In genomic region chr3:109488750-109489171, GRCm38 (mm10) we compare ENCODE assay signal across 13 mouse cellular contexts.
DNase-seq lines count a peak whose midpoint lies in the region; ATAC-seq and TF ChIP-seq lines count a peak whose summit lies in the region.
"Had no signal": no experiment of that assay in that cellular context is flagged by ENCODE, and none has a peak within 500 bp of the region (broad histone marks: within the 10 kb centered on the region; RNA-seq: fewer than 3 reads in every experiment).

No protein-coding gene starts in this region.

- ATAC-seq in forebrain, embryonic 14.5 days = peak; percentile 40
- no peak for ATAC-seq in forebrain, postnatal 0 days
- ATAC-seq in hindbrain, embryonic 15.5 days (ENCODE audit: low FRiP score, low read depth) = peak; percentile 39
- no peak for ATAC-seq in midbrain, postnatal 0 days (ENCODE audit: low FRiP score)
- no peak for ATAC-seq in intestine, embryonic 16.5 days
- no peak for ATAC-seq in megakaryocyte-erythroid progenitor cell, adult 5-6 weeks (replicated peaks; ENCODE audit: low FRiP score, low TSS enrichment, poor library complexity, severe bottlenecking)

- 0 out of 2 replicates have a peak, but pooled peaks cover 4% of the 10 kb centered on the region for H3K4me1 ChIP-seq in forebrain, embryonic 14.5 days (ENCODE audit: control insufficient read depth, insufficient read depth, low read length)
- no peaks in the 10 kb centered on the region for H3K4me1 ChIP-seq in forebrain, postnatal 0 days (ENCODE audit: insufficient read depth)
- peaks cover 23% of the 10 kb centered on the region for H3K4me1 ChIP-seq in hindbrain, embryonic 10.5 days (replicated peaks)
- H3K4me1 ChIP-seq in hindbrain, embryonic 15.5 days (replicated peaks) = peaks cover 11% of the 10 kb centered on the region
- no peaks in the 10 kb centered on the region for H3K4me1 ChIP-seq in midbrain, postnatal 0 days (ENCODE audit: insufficient read depth, low read length)
- no peaks in the 10 kb centered on the region for H3K4me1 ChIP-seq in intestine, embryonic 16.5 days (ENCODE audit: control insufficient read depth, insufficient read depth, low read length)
- H3K4me1 ChIP-seq: embryonic facial prominence, embryonic 15.5 days had no signal

- H3K27me3 ChIP-seq in forebrain, embryonic 14.5 days (replicated peaks; ENCODE audit: control insufficient read depth, insufficient read depth, low read length) = no peaks in the 10 kb centered on the region
- H3K27me3 ChIP-seq in forebrain, postnatal 0 days (ENCODE audit: insufficient read depth, low read length) = no peaks in the 10 kb centered on the region
- H3K27me3 ChIP-seq in hindbrain, embryonic 10.5 days (ENCODE audit: insufficient read depth, poor library complexity, severe bottlenecking) = no peaks in the 10 kb centered on the region
- no peaks in the 10 kb centered on the region for H3K27me3 ChIP-seq in hindbrain, embryonic 15.5 days
- H3K27me3 ChIP-seq in midbrain, postnatal 0 days (ENCODE audit: insufficient read depth, low read length) = no peaks in the 10 kb centered on the region
- H3K27me3 ChIP-seq in intestine, embryonic 16.5 days (replicated peaks; ENCODE audit: control insufficient read depth, insufficient read depth, low read length) = no peaks in the 10 kb centered on the region
- H3K27me3 ChIP-seq: embryonic facial prominence, embryonic 15.5 days had no signal

- H3K27ac ChIP-seq in forebrain, embryonic 14.5 days (ENCODE audit: low read depth, low read length) = no peak overlapping the region
- H3K27ac ChIP-seq in forebrain, postnatal 0 days (ENCODE audit: low read depth, low read length) = no peak overlapping the region
- H3K27ac ChIP-seq in hindbrain, embryonic 10.5 days = peak overlapping the region; percentile 2; the same call in 1 of the 2 replicates
- H3K27ac ChIP-seq in hindbrain, embryonic 15.5 days (replicated peaks) = no peak overlapping the region; the same call in 1 of the 2 replicates
- no peak overlapping the region for H3K27ac ChIP-seq in midbrain, postnatal 0 days (ENCODE audit: low read depth, low read length)
- no peak overlapping the region for H3K27ac ChIP-seq in intestine, embryonic 16.5 days (ENCODE audit: low read length)
- H3K27ac ChIP-seq: embryonic facial prominence, embryonic 15.5 days; left cerebral cortex, adult 2 months had no signal

- H3K36me3 ChIP-seq in forebrain, embryonic 14.5 days (ENCODE audit: control insufficient read depth, insufficient read depth, low read length) = no peaks in the 10 kb centered on the region
- H3K36me3 ChIP-seq in forebrain, postnatal 0 days (ENCODE audit: insufficient read depth) = no peaks in the 10 kb centered on the region
- no peaks in the 10 kb centered on the region for H3K36me3 ChIP-seq in hindbrain, embryonic 10.5 days
- H3K36me3 ChIP-seq in hindbrain, embryonic 15.5 days = no peaks in the 10 kb centered on the region
- H3K36me3 ChIP-seq in midbrain, postnatal 0 days (ENCODE audit: insufficient read depth, low read length) = no peaks in the 10 kb centered on the region
- no peaks in the 10 kb centered on the region for H3K36me3 ChIP-seq in intestine, embryonic 16.5 days (ENCODE audit: control insufficient read depth, insufficient read depth, low read length)
- H3K36me3 ChIP-seq: embryonic facial prominence, embryonic 15.5 days had no signal

- DNase-seq in forebrain, embryonic 14.5 days (ENCODE audit: low spot score) = peak; percentile 46
- DNase-seq in forebrain, postnatal 0 days = no peak
- DNase-seq in hindbrain, embryonic 10.5 days (ENCODE audit: low spot score) = peak; percentile 7
- DNase-seq in midbrain, postnatal 0 days (ENCODE audit: low spot score) = peak; percentile 27
- DNase-seq: cerebellum, adult 11 months; cerebellum, postnatal 25 days; right cerebral cortex, postnatal 25 days; thymus, postnatal 4 days had no signal

- no peaks in the 10 kb centered on the region for H3K9me3 ChIP-seq in forebrain, embryonic 14.5 days (replicated peaks; ENCODE audit: control insufficient read depth, low read length)
- H3K9me3 ChIP-seq in forebrain, postnatal 0 days (ENCODE audit: low read length) = no peaks in the 10 kb centered on the region
- no peaks in the 10 kb centered on the region for H3K9me3 ChIP-seq in hindbrain, embryonic 10.5 days
- H3K9me3 ChIP-seq in hindbrain, embryonic 15.5 days = no peaks in the 10 kb centered on the region
- H3K9me3 ChIP-seq in midbrain, postnatal 0 days (ENCODE audit: low read length) = no peaks in the 10 kb centered on the region
- no peaks in the 10 kb centered on the region for H3K9me3 ChIP-seq in intestine, embryonic 16.5 days (ENCODE audit: control insufficient read depth, low read length)
- H3K9me3 ChIP-seq: embryonic facial prominence, embryonic 15.5 days had no signal

- TF ChIP-seq CTCF in forebrain, postnatal 0 days (IDR thresholded peaks at IDR 0.05; ENCODE audit: low read depth) = no peak
- no peak for TF ChIP-seq CTCF in midbrain, postnatal 0 days (IDR thresholded peaks at IDR 0.05)

- no peak overlapping the region for H3K4me2 ChIP-seq in forebrain, embryonic 14.5 days (ENCODE audit: low read length)
- H3K4me2 ChIP-seq in forebrain, postnatal 0 days (ENCODE audit: low read depth) = no peak overlapping the region
- H3K4me2 ChIP-seq in hindbrain, embryonic 15.5 days = no peak overlapping the region
- H3K4me2 ChIP-seq in midbrain, postnatal 0 days (ENCODE audit: low read depth, low read length, poor library complexity, severe bottlenecking) = no peak overlapping the region
- no peak overlapping the region for H3K4me2 ChIP-seq in intestine, embryonic 16.5 days (ENCODE audit: low read depth, low read length)
- H3K4me2 ChIP-seq: embryonic facial prominence, embryonic 15.5 days had no signal

- no peak overlapping the region for H3K9ac ChIP-seq in forebrain, embryonic 14.5 days (ENCODE audit: low read length)
- H3K9ac ChIP-seq in forebrain, postnatal 0 days = no peak overlapping the region
- no peak overlapping the region for H3K9ac ChIP-seq in hindbrain, embryonic 15.5 days
- no peak overlapping the region for H3K9ac ChIP-seq in midbrain, postnatal 0 days (replicated peaks; ENCODE audit: low read length, poor library complexity, severe bottlenecking)
- H3K9ac ChIP-seq in intestine, embryonic 16.5 days (ENCODE audit: low read depth, low read length) = no peak overlapping the region
- H3K9ac ChIP-seq: embryonic facial prominence, embryonic 15.5 days had no signal

- H3K4me3 ChIP-seq in forebrain, embryonic 14.5 days (ENCODE audit: low read depth, low read length) = no peak overlapping the region
- no peak overlapping the region for H3K4me3 ChIP-seq in forebrain, postnatal 0 days (ENCODE audit: low read depth, low read length)
- no peak overlapping the region for H3K4me3 ChIP-seq in hindbrain, embryonic 10.5 days
- H3K4me3 ChIP-seq in hindbrain, embryonic 15.5 days = no peak overlapping the region
- no peak overlapping the region for H3K4me3 ChIP-seq in midbrain, postnatal 0 days (ENCODE audit: low read depth, low read length)
- H3K4me3 ChIP-seq in intestine, embryonic 16.5 days (ENCODE audit: low read length) = no peak overlapping the region
- H3K4me3 ChIP-seq: embryonic facial prominence, embryonic 15.5 days; left cerebral cortex, adult 2 months had no signal

- WGBS in forebrain, embryonic 14.5 days = 12% methylated on average over 4 of the region's 4 CpGs
- 19% methylated on average over 4 of the region's 4 CpGs for WGBS in forebrain, postnatal 0 days
- WGBS in hindbrain, embryonic 10.5 days = 52% methylated on average over 4 of the region's 4 CpGs
- 26% methylated on average over 4 of the region's 4 CpGs for WGBS in hindbrain, embryonic 15.5 days
- 36% methylated on average over 4 of the region's 4 CpGs for WGBS in midbrain, postnatal 0 days
- WGBS in intestine, embryonic 16.5 days = 67% methylated on average over 4 of the region's 4 CpGs

Comparison
In these comparisons a context has a peak if more than half of its experiments do, and no peak if none do; other contexts are left out.
1. ATAC-seq: peak in forebrain, embryonic 14.5 days (single experiment) and hindbrain, embryonic 15.5 days (single experiment); none in forebrain, postnatal 0 days (single experiment), midbrain, postnatal 0 days (single experiment), intestine, embryonic 16.5 days (single experiment) and megakaryocyte-erythroid progenitor cell, adult 5-6 weeks (single experiment).